Mouse (Mus musculus): ENCODE measurements around the gene Gm21964.
A peak's percentile ranks its signal among the peaks of the same experiment; 100 is the strongest.

Gene Gm21964

DNA sequence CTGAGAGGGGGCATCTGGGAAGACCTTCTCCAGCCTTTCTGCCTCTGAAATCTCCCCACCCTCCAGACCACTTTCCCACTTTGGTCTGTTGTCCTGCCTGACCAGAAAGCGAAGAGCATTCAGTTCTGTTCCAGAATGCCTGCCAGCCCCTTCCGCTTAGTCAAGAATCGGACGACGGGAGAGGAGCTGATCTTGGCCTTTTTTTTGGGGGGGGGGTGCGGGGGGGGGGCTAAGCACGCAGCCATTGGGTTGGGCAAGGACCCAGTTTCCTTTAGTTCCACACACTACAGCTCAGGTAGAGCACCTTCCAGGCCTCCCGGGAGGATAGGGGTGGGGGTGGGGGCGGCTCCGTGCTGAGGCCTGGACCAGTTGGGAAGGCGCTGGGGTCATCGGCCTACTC, at the start of gene Gm21964:
TSS of gene Gm21964 (plus strand) at position 301 of the 400 bp plus-strand sequence.
- no peak for DNase-seq (ENCODE audit: extremely low spot score, low spot score)

DNA sequence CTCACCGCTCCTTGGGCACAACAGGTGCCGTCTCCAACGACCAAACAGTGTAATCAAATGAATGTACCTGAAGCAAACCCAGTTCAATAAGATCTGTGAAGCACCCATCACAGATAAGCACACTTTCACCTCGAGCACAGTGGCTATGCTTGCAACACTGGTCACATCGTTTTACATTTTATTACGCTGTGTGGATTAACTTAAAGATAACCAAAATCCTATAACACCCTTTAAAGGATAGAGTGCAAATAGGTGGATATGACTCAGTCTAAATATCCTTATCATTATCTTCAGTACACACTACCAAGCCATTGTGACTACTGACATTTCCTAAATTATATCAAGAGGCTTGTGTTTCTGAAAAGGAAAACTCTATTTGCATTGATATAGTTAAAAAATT, 49.8 kb upstream of the Gm21964 start:
- no peak for DNase-seq (ENCODE audit: extremely low spot score, low spot score)

DNA sequence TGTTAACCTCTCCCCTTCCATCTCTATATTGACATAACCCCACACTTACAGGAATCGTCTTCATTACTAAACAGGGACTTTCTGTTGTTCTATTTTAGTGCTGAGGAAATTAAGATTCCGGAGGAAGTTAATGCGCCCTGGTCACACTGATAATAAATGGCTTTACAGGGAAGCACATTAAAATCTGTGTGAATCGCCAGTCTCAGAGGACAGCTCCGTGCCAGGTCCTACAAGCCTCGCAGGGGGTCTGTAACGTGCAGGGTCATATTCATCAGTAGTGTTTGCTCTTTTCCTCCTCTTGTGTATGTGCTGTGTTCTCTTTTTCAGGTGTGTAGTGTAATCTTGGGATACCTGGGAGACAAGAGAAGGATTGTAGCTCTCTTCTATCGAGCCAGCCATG, 42.8 kb upstream of the Gm21964 start:
- DNase-seq (ENCODE audit: extremely low spot score, low spot score), result no peak

DNA sequence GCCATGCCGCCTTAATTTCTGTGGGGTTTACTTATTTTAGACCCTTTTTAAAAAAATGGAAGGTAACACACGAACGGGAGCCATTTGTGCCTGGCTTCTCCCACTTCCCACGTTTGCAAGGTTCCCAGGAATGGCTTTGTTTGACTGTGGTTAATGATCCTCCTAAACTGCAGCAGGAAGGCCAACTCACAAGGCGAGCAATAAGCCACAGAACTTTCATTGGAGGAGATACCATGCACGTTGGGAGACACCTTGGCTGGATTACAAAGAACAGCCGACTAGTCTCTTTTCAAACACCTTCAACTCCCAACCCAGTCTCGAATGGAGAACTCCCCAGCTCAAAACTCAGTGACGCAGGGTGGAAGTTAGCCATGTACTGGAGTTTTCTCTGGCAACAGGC, 36.8 kb upstream of the Gm21964 start:
- no peak for DNase-seq (ENCODE audit: extremely low spot score, low spot score)

- DNase-seq (ENCODE audit: extremely low spot score, low spot score), result no peak
These were observed 36.2 kb upstream of the Gm21964 start for GRCm38 (mm10) chr8:110064606-110065365.

DNA sequence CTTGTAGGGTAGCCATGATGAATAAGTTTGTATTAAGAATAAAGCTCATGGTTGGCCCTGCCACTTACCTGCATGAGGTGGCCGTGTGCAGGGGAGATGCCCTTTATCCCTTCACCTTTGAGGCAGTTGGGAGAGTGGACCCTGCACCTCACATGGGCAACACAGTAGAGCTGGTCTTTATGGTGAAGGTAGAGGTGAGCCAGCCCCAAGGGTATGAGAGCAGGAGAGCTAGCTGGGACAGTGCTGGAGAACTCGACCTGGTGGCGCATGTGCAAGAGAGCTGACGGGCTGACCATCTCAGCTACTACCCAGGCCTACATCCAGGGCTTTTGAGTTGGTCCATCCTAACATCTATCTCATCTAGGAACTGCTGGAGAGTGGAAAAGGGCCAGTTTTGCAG, 35.3 kb upstream of the Gm21964 start:
- DNase-seq (ENCODE audit: extremely low spot score, low spot score), result no peak

- DNase-seq (ENCODE audit: extremely low spot score, low spot score), result no peak
These were observed 31.3 kb upstream of the Gm21964 start for GRCm38 (mm10) chr8:110069706-110070105.

GRCm38 (mm10) chr8:110071600-110071999, 29.4 kb upstream of the Gm21964 start:
- DNase-seq (ENCODE audit: extremely low spot score, low spot score), result peak; percentile 66

DNA sequence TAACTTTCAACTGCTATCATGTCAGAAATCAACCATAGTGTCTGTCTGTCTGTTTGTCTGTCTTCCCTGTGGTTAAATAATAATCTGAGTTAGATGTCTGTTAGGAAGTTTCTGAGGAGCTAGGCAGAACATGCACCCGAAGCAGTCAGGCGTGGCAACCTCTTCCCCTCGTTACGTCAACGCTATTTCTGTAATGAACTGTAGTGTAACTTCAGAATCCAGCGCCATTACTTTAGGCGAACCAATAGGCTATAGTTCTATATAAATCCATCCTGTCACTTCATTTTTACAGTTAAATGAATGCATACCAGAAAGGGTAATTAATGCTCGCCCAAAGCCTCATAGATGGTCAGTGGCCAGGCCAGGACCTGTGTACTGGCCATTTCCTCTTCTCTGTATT, 26.5 kb upstream of the Gm21964 start:
- no peak for DNase-seq (ENCODE audit: extremely low spot score, low spot score)

DNA sequence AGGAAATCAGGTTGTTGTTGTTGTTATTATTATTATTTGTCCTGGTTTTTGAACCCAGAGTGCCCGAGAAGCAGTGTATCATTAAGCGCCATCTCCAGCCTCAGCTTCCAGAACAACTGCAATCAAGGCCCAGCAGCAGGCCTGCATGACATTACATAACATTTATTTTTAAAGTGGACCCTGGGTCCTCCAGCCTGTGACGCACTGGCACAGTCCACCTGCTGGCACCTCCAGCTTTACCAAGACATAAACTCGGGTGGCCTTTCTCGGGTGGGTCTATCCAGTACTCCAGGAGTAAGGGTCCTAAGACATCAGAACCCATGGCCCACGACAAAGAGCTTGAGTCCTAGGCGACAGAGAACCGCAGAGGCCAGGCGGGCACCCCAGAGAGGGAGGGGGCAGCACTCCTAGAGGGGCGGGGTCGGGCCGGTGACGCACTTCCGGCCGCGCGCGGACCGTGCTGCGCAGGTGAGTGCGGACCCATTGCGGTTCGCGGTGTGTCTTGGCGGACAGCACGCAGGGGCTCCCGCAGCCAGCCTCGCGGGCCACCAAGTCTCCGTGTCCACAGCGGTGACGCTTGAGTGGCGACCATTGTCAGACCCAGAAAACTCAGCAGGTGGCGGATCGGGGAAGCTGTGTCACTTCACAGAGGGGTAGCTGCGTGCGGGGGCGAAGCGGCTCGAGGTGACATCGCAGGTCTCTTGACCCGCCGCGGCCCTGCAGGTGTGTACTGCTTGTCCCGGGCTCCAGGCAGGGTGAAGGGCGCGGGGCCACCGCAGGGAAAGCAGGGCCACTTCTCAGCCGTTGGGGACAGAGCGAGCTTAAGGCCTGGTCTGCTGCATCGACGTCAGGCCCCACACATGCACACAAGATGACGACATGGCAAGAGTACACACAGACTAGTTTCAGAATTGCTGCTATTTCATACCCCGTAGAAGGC, 21.5 kb upstream of the Gm21964 start, which contains the start of gene Zfp612:
TSS of gene Zfp612 (plus strand) at position 465 of the 940 bp plus-strand sequence.
- peak; percentile 74 for DNase-seq (ENCODE audit: extremely low spot score, low spot score)

DNA sequence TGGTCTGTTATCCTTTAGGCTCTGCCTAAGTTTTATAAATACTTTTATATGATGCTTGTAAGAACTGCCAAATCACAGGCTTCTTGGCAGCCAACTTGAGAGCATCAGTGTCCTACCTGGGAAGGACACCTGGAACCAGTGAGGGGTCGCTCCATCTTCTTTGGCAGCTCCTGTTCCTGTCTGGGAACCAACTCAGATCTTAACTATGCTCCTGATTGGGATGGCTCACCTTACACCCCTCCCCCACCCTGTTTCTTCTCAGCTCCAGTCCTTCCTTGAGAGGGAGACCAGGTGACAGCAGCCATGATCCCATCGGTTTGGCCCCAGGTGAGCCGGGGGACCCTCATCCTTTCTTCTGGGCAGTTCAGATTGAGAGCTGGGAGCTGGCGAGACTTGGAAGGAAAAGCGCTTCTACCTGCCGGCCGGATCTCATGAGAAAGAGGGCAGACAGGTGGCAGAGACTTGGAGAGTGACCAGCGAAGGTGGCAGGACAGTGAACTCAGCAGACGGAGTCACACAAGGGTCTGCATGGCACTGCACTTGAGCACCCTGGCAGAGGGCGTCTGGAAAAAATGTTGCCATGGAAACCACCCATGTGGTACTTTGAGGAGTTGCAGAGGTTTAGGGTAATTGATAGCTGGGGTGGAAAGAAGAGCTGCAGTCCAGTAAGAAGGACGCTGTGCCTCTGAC, 18.4 kb upstream of the Gm21964 start:
- DNase-seq (ENCODE audit: extremely low spot score, low spot score), result no peak

DNA sequence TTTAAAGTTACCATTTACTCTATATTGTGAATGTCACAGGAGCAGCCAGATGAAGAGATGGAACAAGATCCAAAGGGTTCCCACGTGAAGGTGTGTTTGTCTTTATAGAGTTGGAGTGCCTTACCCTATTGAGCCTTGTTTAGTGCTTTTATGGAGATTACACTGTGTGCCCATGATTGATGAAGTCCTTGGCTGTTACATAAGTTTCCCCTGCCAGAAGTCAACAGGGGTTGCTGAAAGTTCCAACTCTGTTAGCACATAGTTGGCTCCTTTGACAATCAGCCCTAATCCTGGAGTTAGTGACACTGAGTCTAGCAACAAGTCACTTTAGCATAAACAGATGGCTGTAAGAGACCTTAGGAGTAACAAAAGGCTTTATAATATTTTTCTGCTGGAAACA, 9.1 kb upstream of the Gm21964 start:
- DNase-seq (ENCODE audit: extremely low spot score, low spot score), result no peak

DNA sequence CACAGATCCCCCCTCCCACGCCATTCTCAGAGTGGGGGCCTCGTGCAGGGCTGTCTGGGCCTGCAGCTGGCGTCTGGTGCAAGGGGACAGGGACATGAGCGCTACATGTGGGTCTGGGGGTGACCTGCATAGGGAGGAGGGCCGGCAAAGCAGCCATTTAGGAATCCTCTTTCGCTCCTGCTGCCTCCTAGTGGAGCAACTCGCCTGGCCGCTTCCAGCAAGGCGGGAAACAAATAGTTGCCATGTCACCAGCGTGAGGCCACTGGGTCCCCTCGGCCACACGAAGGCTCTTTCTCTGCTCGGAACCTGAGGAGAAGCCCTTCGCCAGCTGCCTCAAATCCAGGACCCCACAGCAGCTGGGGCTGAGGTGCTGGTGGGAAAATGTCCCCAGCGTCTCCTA, 669 bp downstream of the Gm21964 start:
- no peak for DNase-seq (ENCODE audit: extremely low spot score, low spot score)

GRCm38 (mm10) chr8:110102653-110103052, 1.6 kb downstream of the Gm21964 start, which contains the start of gene Gm17720:
Gene Gm17720 (minus strand): TSS chr8:110102753.
- DNase-seq (ENCODE audit: extremely low spot score, low spot score), result no peak

- no peak for DNase-seq (ENCODE audit: extremely low spot score, low spot score)
These were observed 18.7 kb downstream of the Gm21964 start for GRCm38 (mm10) chr8:110119715-110120114.

DNA sequence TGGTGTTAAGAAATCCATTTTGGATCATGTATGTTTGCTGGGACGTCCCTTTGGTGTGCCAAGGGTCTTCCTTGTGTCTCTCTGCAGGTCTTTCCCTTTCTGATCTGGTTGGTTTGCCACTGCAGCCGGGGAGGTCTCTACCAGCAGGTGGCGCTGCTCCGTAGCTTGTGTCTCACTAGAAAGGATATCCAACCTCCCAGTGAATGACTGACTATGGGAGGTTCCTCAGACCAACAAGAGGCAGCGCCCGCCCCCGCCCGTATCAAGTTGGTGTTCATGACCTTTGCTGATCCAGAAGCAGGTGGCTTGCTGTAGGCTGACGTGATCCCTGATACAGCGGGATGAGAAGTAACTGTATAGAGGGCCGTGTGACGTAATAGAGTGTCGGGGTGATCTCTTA, 29.5 kb downstream of the Gm21964 start:
- DNase-seq (ENCODE audit: extremely low spot score, low spot score), result peak; percentile 86

GRCm38 (mm10) chr8:110134236-110134635, 33.2 kb downstream of the Gm21964 start:
- no peak for DNase-seq (ENCODE audit: extremely low spot score, low spot score)

GRCm38 (mm10) chr8:110135515-110135914, 34.5 kb downstream of the Gm21964 start:
- DNase-seq (ENCODE audit: extremely low spot score, low spot score), result no peak

- DNase-seq (ENCODE audit: extremely low spot score, low spot score), result no peak
These were observed 39.1 kb downstream of the Gm21964 start for GRCm38 (mm10) chr8:110140156-110140555.

DNA sequence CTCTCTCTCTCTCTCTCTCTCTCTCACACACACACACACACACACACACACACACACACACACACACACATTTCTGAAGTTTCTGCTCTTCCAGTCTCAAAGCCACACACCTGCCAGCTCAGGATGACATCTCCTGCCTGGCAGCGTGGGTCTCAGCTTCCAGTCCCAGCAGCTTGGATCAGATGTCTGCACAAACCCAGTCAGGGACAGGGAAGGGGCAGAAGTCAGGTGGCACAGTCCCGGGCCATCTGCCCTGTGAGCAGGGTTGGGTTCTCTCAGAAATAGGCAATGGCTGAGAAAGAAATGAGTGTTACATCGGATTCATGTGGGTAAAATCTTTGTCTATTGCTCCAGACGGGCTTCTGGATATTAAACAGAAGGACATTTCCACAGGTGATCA, 39.8 kb downstream of the Gm21964 start:
- no peak for DNase-seq (ENCODE audit: extremely low spot score, low spot score)

- DNase-seq (ENCODE audit: extremely low spot score, low spot score), result peak; percentile 62
These were observed 44.5 kb downstream of the Gm21964 start for GRCm38 (mm10) chr8:110145538-110145937.

- DNase-seq (ENCODE audit: extremely low spot score, low spot score), result no peak
These were observed 51.9 kb downstream of the Gm21964 start for GRCm38 (mm10) chr8:110152951-110153350.

All from neural tube, embryonic 10.5 days (tissue).